Mouse (Mus musculus) olfactory bulb, adult 2 months (tissue): ENCODE results near the gene Brinp2. TPM values are rescaled to one million over a fixed set of nuclear protein-coding genes. Genes with fewer than 3 reads are reported as not detected.

Experiments used
- H3K27ac ChIP-seq: fragments of 200-500 bp; 2 replicates; pipeline ENCODE4 v1.5.1; 2012; ENCODE audit warnings: low read depth, low read length; ENCODE audit not compliant: insufficient read depth
- H3K4me1 ChIP-seq: fragments of 200-500 bp; 2 replicates; pipeline ENCODE4 v1.6.1; 2012; ENCODE audit warnings: low read length; ENCODE audit not compliant: control insufficient read depth, insufficient read depth
- H3K4me3 ChIP-seq: fragments of 200-500 bp; 2 replicates; pipeline ENCODE4 v1.5.1; 2012; ENCODE audit warnings: mild to moderate bottlenecking, low read depth, low read length, moderate library complexity; ENCODE audit not compliant: insufficient read depth
- CTCF ChIP-seq: fragments of 200-500 bp; IDR thresholded peaks from 2 replicates; pipeline ENCODE4 v1.5.1; 2012; ENCODE audit warnings: low read depth, mild to moderate bottlenecking, low read length, moderate library complexity; ENCODE audit not compliant: insufficient read depth
- POLR2A ChIP-seq: fragments of 200-500 bp; IDR thresholded peaks from 2 replicates; pipeline ENCODE4 v1.6.1; 2012; ENCODE audit warnings: mild to moderate bottlenecking, low read depth, low read length, moderate library complexity; ENCODE audit not compliant: insufficient read depth
- WGBS: fragments of 180-500 bp; shearing (Covaris S2); methylation state at CpG from one replicate; pipeline ENCODE4 v1.1.7; 2018; 5-methylcytosine and 5-hydroxymethylcytosine counted together
- polyA plus RNA-seq: library from polyadenylated mRNA; stranded (reverse); fragments of >200 nt; gene quantifications from 2 replicates; pipeline ENCODE4 v1.2.4, GENCODE M21; 2012; ENCODE audit warnings: low replicate concordance; ENCODE audit not compliant: missing spikeins, insufficient read depth, insufficient read length

Gene Brinp2
- polyA plus RNA-seq, 1 experiment, result not detected

DNA sequence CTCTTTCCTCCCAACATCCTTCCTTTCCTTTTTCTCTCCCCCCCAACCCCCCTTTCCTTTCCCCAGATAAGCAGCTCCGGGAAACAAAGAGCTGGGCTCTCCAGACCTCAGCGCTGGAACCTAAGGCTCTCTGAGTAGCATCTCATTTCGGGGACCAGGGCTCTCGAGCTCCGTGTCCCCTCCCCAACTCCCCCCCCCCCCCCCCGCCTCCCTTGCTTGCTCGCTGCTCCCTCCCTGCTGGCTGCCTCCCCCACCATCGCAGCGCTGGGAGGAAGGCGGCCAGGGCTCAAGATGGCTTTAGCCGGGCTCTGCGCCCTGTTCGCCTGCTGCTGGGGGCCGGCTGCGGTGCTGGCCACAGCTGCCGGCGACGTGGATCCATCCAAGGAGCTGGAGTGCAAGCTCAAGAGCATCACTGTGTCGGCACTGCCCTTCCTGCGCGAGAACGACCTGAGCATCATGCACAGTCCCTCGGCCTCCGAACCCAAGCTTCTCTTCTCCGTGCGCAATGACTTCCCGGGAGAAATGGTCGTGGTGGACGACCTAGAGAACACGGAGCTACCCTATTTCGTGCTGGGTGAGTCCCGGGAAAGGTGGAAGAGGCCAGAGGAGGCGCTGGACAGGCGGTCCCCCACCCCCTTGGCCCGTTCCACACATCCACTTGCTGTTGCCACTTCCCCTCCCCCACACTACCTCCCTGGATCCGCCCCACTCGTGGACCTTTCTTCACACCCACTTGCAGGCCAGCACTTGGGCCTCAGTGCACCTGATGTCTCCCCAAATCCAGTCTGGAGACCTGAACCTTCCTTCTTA, 6.4 kb upstream of the Brinp2 start:
- WGBS, result under 1% methylated on average over 36 of the region's 37 CpGs
- H3K4me3 ChIP-seq, result peak overlapping the region; percentile 58
- H3K4me1 ChIP-seq, result no peaks in the 10 kb centered on the region
- TF ChIP-seq CTCF (no peak), POLR2A (peak; percentile 48; the same call in 1 of the 2 replicates)
- peak overlapping the region; percentile 93 for H3K27ac ChIP-seq

DNA sequence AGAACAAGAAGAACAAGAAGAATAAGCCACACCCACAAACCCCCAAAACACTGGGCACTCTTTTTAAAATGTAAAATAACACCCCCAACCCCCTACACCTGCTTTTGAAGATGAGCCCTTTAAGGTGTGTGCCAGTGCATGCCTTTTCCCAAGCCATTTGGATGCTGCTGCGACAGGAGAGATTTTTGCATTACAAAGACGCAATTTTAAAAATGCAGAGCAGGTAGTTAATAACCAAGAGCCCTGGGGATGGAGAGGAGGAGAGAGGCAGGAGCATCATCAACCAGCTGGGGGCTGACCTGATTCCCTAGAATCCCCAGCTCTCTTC, 5.8 kb upstream of the Brinp2 start, which contains the start of gene Astn1:
Astn1 (plus strand) TSS at position 310 of the 328 bp plus-strand sequence.
- 3% methylated on average over 2 of the region's 2 CpGs for WGBS
- no peak for TF ChIP-seq CTCF
- no peak for TF ChIP-seq POLR2A
- H3K4me1 ChIP-seq, result peaks cover 2% of the 10 kb centered on the region; the same call in 1 of the 2 replicates
- H3K4me3 ChIP-seq, result peak within 1 kb of the TSS; percentile 58
- H3K27ac ChIP-seq, result peak within 1 kb of the TSS; percentile 93

DNA sequence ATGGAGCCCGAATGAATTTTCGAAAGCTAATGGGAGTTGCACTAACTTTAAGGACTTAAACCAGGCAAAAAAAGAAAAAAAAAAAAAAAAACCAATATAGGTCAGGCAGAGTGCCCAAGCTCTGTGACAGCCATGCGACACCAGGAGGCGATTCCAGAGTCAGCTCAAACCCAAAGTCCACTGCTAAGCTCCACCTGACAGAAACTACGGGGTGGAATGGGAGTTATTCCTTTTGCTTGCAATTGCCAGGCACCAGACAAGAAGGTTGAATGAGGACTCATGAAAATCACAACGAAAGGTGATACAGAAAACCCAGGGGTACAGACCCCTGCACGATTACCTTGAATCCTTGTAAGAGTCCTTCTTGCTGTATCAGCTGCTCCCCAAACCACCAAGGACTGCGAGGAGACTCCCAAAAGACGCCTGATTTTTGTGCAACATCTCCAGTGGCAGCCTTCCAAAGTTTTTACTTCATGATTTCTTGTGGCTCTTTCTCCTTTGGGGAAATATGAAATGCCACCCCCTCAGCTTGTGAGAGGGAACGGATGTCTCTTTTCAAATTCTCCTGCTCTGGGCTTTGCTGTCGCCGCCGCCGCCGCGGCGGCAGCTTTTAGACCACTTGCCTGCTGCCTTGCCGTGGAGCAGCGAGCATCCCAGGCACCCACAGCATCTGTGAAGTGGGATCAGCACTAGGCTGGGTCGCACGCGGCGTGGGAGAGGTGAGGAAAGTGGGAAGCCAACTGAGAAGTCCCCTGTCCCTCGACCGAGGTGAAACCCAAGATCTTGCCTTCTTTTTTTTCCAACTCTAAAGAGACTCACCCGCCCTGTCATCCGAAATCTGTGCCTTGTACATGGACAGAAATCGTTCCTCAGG, 712 bp downstream of the Brinp2 start:
- TF ChIP-seq CTCF (no peak), POLR2A (no peak)
- 2% methylated on average over 28 of the region's 28 CpGs for WGBS
- H3K4me3 ChIP-seq, result peak overlapping the region; percentile 91
- peak overlapping the region; percentile 84 for H3K27ac ChIP-seq
- H3K4me1 ChIP-seq, result peaks cover 8% of the 10 kb centered on the region

DNA sequence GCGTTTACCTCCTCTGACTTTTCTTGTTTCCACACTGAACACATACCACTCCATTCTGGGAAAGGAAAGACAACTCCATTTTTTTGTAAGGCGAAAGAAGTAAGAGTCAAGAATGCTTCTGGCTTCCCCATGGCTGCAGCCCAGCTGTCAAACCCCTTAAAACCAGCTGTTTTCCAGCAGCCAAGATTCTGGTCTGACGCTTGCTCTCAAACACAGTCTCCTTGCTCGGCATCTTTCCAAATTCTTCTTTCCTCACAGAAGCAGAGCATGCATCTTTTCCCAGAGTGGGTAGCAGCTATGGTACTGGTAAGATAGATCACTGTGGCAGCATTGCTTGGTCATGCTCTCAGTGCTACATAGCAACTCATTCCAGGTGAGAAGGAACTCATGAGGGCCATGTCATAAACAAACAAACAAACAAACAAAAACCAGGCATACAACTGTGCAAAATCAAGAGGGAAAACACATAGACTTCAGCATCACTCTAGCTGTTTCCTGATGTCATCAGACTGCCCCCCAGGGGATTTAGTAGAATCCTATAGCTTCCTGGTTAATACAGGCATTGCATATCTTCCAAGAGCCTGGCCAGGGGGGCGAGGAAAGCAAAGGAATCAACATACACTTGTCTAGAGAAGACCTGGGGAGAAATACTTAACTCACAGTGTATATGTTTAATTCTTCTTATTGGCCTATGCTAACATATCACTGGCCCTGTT, 2.3 kb downstream of the Brinp2 start:
- Histone ChIP-seq H3K27ac (peak overlapping the region; percentile 87), H3K4me3 (peak overlapping the region; percentile 48), H3K4me1 (peaks cover 8% of the 10 kb centered on the region)
- no peak for TF ChIP-seq CTCF
- no peak for TF ChIP-seq POLR2A
- WGBS, result 20% methylated on average over 5 of the region's 5 CpGs

DNA sequence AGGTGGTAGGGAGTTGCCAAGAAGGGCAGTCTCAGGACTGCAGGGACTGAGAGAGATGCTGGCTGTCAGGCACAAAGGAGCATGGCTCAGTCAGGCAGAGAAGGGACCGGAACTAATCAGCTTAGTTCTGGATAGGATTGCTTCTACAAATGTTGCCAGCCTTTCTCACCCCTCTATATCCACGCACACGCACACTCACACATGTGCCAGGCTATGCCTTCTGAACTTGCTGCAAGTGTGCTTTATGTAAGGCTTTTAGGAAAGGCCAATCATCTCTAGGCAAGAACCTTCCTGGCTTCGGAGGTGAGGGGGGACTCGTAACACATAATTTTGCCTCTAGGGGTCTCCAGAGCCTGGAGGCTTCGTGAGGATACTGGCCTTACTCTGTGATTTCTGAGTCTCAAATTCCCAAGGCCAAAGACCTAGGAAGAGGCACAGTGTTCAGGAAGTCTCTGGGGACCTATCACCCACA, 12.8 kb downstream of the Brinp2 start:
- Histone ChIP-seq H3K4me1 (peaks cover 7% of the 10 kb centered on the region), H3K27ac (no peak overlapping the region), H3K4me3 (no peak overlapping the region)
- WGBS, result 48% methylated on average over 6 of the region's 6 CpGs
- TF ChIP-seq POLR2A (no peak), CTCF (no peak)

DNA sequence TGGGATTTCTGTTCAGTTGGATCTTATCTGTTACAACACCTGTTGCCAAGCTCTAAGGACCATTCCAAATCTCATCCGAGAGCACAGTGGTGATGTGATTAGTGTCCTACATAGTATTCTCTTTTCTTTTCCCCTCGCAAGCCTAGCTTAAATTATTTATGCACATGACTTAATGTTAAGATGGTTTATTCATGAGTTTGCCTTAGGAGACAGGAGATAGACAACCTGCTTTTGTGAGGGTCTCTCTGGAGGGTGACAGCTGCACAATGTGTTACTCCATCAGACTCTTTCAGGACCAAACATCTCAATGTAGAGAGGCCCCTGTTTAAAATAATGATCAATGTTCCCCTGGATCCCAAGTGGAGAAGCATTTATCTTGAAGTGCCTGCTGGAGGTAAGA, 27.3 kb downstream of the Brinp2 start:
- 63% methylated on average over 2 of the region's 2 CpGs for WGBS
- Histone ChIP-seq H3K4me3 (no peak overlapping the region), H3K27ac (no peak overlapping the region), H3K4me1 (0 out of 2 replicates have a peak, but pooled peaks cover 2% of the 10 kb centered on the region)
- TF ChIP-seq POLR2A (no peak), CTCF (no peak)

DNA sequence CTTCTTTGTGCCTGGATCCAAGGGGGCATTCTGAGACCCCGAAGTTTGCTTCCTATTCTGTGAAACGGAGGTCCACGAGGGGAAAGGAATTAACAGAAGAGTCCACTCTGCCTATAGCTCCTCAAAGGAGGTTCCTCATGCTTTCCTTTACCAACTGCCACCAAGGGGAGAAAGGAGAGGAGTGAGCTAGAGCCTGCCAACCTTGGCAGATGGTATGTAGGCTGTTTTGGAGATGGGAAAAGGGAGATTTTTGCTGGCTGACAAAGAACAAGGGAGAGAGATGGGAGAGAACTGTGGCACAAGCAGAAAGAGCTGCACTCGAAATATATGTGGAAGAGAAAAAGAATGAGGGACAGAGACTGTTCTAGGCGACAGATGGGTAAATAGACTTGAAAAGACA, 28.0 kb downstream of the Brinp2 start:
- Histone ChIP-seq H3K4me1 (peaks cover 8% of the 10 kb centered on the region), H3K27ac (no peak overlapping the region), H3K4me3 (no peak overlapping the region)
- TF ChIP-seq CTCF (no peak), POLR2A (no peak)
- 77% methylated on average over 5 of the region's 5 CpGs for WGBS

DNA sequence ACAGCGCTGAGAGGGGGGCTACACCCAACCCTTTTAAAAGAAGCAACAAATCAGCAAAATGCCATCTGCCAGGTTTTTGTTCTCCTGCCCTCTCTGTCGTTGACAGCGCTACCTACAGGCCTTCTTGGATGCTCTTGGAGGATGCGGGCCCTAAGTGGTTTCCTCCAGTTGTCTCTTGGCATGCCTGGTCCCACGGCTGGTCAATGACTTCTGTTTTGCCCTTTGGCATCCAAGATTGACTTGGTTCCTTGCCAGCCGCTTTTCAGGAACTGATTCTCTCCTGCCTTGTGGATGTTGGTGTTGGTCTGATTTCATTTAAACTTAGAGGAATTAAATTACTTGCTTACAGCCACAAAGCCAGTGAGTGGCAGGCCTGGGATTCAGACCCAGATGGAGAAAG, 32.8 kb downstream of the Brinp2 start:
- no peak overlapping the region for H3K27ac ChIP-seq
- TF ChIP-seq POLR2A, result no peak
- TF ChIP-seq CTCF, result no peak
- peaks cover 8% of the 10 kb centered on the region for H3K4me1 ChIP-seq
- H3K4me3 ChIP-seq, result no peak overlapping the region
- WGBS, result 70% methylated on average over 6 of the region's 6 CpGs
